Mouse (Mus musculus) midbrain, embryonic 10.5 days (tissue): ENCODE measurements at regions not wholly inside any gene's neighbourhood (a gene's known extent, or its start where the extent isn't known, plus 50 kb on each side); places are given as distances from the start of the nearest gene placed in this dataset.

Experiments
- DNase-seq: peaks from one replicate; pipeline ENCODE4 v3.0.0-alpha.2; 2017; ENCODE audit warnings: low spot score
- H3K27ac ChIP-seq: fragments of 300-500 bp; sonication (generic); replicated peaks from 2 replicates; pipeline ENCODE4 v1.5.1; 2016; ENCODE audit warnings: mild to moderate bottlenecking
- H3K27me3 ChIP-seq: fragments of 300-500 bp; sonication (generic); 2 replicates; pipeline ENCODE4 v1.6.1; 2016; ENCODE audit warnings: low read depth, mild to moderate bottlenecking; ENCODE audit not compliant: poor library complexity, severe bottlenecking
- H3K36me3 ChIP-seq: fragments of 300-500 bp; sonication (generic); 2 replicates; pipeline ENCODE4 v1.6.1; 2016; ENCODE audit warnings: mild to moderate bottlenecking, moderate library complexity
- H3K4me1 ChIP-seq: fragments of 300-500 bp; sonication (generic); 2 replicates; pipeline ENCODE4 v1.6.1; 2016
- H3K4me3 ChIP-seq: fragments of 300-500 bp; sonication (generic); 2 replicates; pipeline ENCODE4 v1.5.1; 2016; ENCODE audit warnings: mild to moderate bottlenecking, moderate library complexity
- H3K9me3 ChIP-seq: fragments of 300-500 bp; sonication (generic); replicated peaks from 2 replicates; pipeline ENCODE4 v1.6.1; 2016; ENCODE audit warnings: mild to moderate bottlenecking
- WGBS: fragments of 180-500 bp; shearing (Covaris S2); methylation state at CpG from one replicate; pipeline ENCODE4 v1.1.7; 2016; 5-methylcytosine and 5-hydroxymethylcytosine counted together

DNA sequence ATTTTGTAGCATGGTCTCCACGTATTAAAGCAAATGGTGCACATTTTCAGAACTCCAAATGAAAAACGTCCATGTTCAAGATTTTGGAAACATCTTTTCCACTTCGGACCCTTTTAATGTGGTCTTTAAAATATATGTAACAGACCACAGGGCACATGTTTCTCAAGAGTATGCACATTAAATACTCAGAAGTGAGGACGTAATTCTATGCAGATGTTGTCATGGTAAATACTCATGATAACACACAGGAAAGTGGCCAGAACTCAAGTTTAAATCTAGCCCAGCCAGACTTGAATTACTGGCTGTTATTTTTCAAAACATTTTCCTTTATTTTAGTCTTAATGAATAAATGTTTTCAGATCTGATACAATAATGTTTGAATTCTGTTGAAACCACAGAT is 719.7 kb downstream of the Ttll7 start:
- H3K4me3 ChIP-seq, result no peak overlapping the region
- no peak for DNase-seq
- H3K9me3 ChIP-seq, result no peaks in the 10 kb centered on the region
- H3K4me1 ChIP-seq, result no peaks in the 10 kb centered on the region
- H3K36me3 ChIP-seq, result no peaks in the 10 kb centered on the region
- no peaks in the 10 kb centered on the region for H3K27me3 ChIP-seq
- 91% methylated on average over 4 of the region's 4 CpGs for WGBS
- no peak overlapping the region for H3K27ac ChIP-seq

DNA sequence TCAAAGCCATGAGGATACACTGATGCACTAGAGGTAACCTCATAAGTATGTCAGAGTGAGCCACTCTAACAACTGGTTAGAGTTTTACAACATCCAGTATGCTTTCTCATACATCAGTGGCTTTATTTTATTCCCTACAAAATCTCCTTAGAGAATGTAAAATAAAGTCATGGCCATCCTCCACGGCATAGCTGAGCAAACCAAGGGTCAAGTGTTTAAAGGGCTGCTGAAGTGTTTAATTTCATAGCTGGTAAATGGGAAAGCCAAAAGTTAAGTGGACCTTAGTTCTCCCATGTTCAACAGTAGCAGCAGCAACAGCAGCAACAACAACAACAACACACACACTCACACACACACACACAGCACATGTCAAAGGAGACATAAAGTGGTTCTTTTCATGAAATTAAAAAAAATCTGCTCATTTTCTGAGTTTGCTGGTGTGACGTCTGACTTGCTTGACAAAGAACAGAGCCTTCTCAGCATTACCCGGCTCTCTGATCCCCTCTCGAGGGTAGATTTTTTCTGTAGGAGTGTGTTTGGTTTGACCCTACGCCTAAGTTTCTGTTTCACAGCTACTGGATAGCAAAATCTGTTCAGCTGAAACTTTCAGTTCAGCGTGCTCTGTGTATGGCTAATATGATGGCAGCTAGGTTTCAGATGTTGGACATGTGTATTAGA is 693.3 kb downstream of the Ttll7 start:
- DNase-seq, result no peak
- WGBS, result 81% methylated on average over 6 of the region's 6 CpGs
- no peak overlapping the region for H3K27ac ChIP-seq
- no peaks in the 10 kb centered on the region for H3K36me3 ChIP-seq
- H3K4me3 ChIP-seq, result no peak overlapping the region
- H3K9me3 ChIP-seq, result no peaks in the 10 kb centered on the region
- no peaks in the 10 kb centered on the region for H3K4me1 ChIP-seq
- H3K27me3 ChIP-seq, result no peaks in the 10 kb centered on the region

DNA sequence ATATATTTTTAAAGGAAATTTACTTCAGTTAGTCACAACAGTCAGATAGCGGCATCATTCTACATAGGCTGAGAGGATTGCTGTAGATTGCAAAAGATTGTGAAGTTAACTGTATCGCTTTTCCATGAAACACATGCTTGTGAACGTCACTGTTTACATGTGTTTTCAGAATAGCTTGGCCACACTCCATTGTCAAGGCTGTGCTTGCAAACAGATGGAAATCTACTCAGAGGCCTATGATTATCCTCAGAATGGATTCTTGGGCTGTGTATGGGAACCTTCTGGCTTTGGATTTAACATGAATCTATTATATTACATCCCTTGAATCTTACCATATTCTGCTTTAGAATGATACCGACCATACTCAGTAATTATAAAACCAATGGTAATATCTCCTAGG is 690.1 kb downstream of the Ttll7 start:
- no peaks in the 10 kb centered on the region for H3K4me1 ChIP-seq
- no peak overlapping the region for H3K27ac ChIP-seq
- H3K36me3 ChIP-seq, result no peaks in the 10 kb centered on the region
- no peak overlapping the region for H3K4me3 ChIP-seq
- DNase-seq, result no peak
- no peaks in the 10 kb centered on the region for H3K27me3 ChIP-seq
- no peaks in the 10 kb centered on the region for H3K9me3 ChIP-seq
- WGBS, result 96% methylated on average over 4 of the region's 4 CpGs

DNA sequence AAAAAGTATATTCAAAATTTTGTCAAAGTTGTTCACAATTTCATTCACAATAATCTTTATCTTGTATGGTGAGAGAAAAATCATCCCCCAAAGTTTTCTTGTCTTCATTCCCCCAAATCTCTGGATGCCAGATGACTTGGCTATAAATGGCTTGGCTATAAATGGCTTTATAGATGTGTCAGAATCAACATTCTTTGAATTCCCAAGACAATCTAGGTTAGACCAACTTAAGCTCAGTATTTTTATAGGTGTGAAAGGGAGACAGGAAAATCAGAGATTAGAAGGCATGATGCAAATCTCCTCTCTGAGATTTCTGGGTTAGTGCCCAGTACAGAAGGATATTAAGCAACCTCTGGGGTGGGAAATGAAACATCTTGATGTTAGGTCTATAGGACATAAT is 685.4 kb downstream of the Ttll7 start:
- Histone ChIP-seq H3K27me3 (no peaks in the 10 kb centered on the region), H3K4me3 (no peak overlapping the region), H3K27ac (no peak overlapping the region), H3K9me3 (no peaks in the 10 kb centered on the region), H3K36me3 (no peaks in the 10 kb centered on the region), H3K4me1 (no peaks in the 10 kb centered on the region)
- DNase-seq, result no peak

DNA sequence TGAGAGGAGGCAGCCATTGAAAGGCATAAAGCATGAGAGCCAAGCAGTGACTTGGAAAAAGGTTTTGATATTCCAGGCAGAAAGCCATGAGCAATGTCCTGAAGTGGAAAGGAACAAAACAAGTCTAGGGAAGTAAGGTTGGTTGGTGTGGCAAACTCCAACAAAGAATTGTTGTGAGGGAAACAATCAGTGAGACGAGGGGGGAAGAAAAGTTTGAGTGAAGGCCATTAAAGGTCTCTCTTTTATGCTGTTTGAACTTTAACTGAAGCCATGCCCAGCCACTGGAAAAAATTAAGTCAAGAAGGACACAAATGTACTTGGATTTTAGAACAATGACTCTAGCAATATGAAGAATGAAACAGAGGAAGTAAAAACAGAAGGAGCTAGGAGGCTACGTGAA is 680.0 kb downstream of the Ttll7 start:
- no peak overlapping the region for H3K27ac ChIP-seq
- DNase-seq, result no peak
- H3K36me3 ChIP-seq, result no peaks in the 10 kb centered on the region
- H3K9me3 ChIP-seq, result no peaks in the 10 kb centered on the region
- no peak overlapping the region for H3K4me3 ChIP-seq
- WGBS, result 78% methylated on average over 2 of the region's 2 CpGs
- H3K27me3 ChIP-seq, result no peaks in the 10 kb centered on the region
- no peaks in the 10 kb centered on the region for H3K4me1 ChIP-seq

DNA sequence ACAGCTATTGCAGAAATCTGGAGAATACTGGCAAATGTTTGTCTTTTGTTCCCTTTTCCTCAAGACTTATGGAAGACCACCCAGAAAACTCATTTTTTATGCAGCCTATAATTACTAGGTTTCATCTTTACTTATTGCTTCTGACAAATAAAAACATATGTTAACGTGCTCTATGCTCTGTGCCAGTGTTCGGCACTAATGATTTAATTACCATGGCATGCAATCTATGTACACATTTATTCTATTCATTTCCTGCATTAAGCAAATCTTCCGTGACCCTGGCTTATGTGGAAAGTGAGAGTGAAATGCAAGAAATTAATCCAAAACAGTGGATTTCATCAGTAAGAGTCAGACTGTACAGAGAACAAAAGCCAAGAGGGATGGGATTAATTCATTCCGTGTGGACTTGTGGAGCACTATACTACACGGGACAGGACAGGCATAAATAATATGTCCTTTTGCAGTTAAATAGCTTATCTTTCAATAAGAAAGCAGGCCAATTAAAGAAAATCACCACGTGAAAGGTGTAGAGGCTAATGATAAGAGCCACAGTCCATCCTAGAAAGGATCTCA is 679.5 kb downstream of the Ttll7 start:
- H3K36me3 ChIP-seq, result no peaks in the 10 kb centered on the region
- no peaks in the 10 kb centered on the region for H3K27me3 ChIP-seq
- no peaks in the 10 kb centered on the region for H3K4me1 ChIP-seq
- H3K4me3 ChIP-seq, result no peak overlapping the region
- no peaks in the 10 kb centered on the region for H3K9me3 ChIP-seq
- H3K27ac ChIP-seq, result no peak overlapping the region
- no peak for DNase-seq
- WGBS, result 72% methylated on average over 6 of the region's 6 CpGs
